Mouse (Mus musculus) ES-E14 (cell line): ENCODE results near the gene Swap70.

Experiments
- CHD2 ChIP-seq: IDR thresholded peaks from 2 replicates; pipeline ENCODE4 v1.6.1; 2014; ENCODE audit warnings: mild to moderate bottlenecking, low read depth, low read length, inconsistent platforms
- HCFC1 ChIP-seq: IDR thresholded peaks from 2 replicates; pipeline ENCODE4 v1.6.1; 2012; ENCODE audit warnings: low read length, inconsistent platforms, borderline replicate concordance; ENCODE audit not compliant: insufficient read depth
- MAFK ChIP-seq: IDR thresholded peaks from 2 replicates; pipeline ENCODE4 v1.6.1; 2014; ENCODE audit warnings: mild to moderate bottlenecking, low read depth, low read length, inconsistent platforms; ENCODE audit not compliant: insufficient read depth
- ZC3H11A ChIP-seq: IDR thresholded peaks from 2 replicates; pipeline ENCODE4 v1.6.1; 2012; ENCODE audit warnings: low read depth, mild to moderate bottlenecking, inconsistent platforms, low read length, borderline replicate concordance

GRCm38 (mm10) chr7:110321106-110321505, 99.6 kb downstream of the Swap70 start:
- TF ChIP-seq HCFC1 (no peak), ZC3H11A (no peak), MAFK (no peak), CHD2 (no peak)
